Mouse (Mus musculus): ENCODE results near the gene Fam161b. TPM values are rescaled to one million over a fixed set of nuclear protein-coding genes. Genes with fewer than 3 reads are reported as not detected.
"Not testable (repeated sequence)": the region's sequence is repeated elsewhere in the genome, so short reads cannot be mapped to it uniquely, and the experiment has no call there.

Gene Fam161b
- polyA plus RNA-seq, 1 experiment from 2014 or later = 2.6 TPM

DNA sequence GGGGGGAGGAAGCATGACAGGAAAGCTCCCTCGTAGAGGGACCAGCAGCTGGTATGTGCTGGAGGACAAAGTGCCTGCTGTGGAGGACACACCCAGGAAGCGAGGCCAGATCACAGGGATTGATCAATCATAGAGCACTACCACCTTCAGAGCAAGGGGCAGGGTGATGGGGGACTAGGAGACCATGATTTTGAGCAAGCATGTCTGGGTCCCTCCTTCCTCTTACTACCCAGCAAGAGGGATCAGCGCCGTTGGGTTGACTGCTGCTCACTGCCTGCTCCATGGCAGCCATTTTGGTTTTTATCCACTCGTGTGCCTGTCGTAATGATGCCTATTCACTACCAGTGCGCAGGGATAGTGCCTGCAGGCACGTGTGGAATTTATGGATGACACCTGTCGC lies 2.7 kb upstream of the Fam161b start:
- WGBS = 85% methylated on average over 9 of the region's 9 CpGs

DNA sequence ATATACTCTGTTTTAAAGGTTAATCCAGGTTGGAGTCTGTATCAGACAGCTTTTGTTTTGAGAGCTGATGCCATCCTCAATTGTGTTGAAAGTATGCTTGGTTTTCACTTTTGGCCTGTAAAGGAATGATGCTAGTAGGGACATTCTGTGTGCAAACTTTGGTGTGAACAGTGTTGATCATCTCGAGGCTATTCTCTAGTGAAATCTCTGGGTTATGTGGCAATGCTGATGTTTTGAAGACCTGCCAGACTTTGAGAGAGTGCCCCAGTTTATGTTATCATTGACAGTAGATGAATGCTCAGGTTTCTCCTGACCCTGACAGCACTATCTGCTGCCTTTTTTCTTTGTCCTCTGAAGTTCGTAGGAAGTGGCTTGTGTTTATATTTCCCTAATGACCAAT lies 1.2 kb upstream of the Fam161b start:
- H3K4me1 ChIP-seq (ENCODE audit: control insufficient read depth, insufficient read depth, low read length) = peaks cover 10% of the 10 kb centered on the region
- peak overlapping the region; percentile 67 for H3K4me2 ChIP-seq (ENCODE audit: low read depth, low read length)
- no peak for ATAC-seq (ENCODE audit: low read depth)
- no peak for DNase-seq (ENCODE audit: low spot score)
- H3K9ac ChIP-seq (ENCODE audit: low read depth, low read length) = no peak overlapping the region
- H3K27ac ChIP-seq (replicated peaks; ENCODE audit: low read depth, low read length) = no peak overlapping the region
- no peaks in the 10 kb centered on the region for H3K27me3 ChIP-seq (replicated peaks; ENCODE audit: control insufficient read depth, insufficient read depth, low read length)
- no peaks in the 10 kb centered on the region for H3K9me3 ChIP-seq (ENCODE audit: control insufficient read depth, low read length)
- peak overlapping the region; percentile 69 for H3K4me3 ChIP-seq (ENCODE audit: low read depth, low read length)
- H3K36me3 ChIP-seq (ENCODE audit: control insufficient read depth, insufficient read depth, low read length) = peaks cover 10% of the 10 kb centered on the region
- 63% methylated on average over 2 of the region's 2 CpGs for WGBS

More for the DNA sequence above, 2.7 kb upstream of the Fam161b start:
- no peaks in the 10 kb centered on the region for H3K9me3 ChIP-seq (ENCODE audit: control insufficient read depth, low read length)
- no peak overlapping the region for H3K27ac ChIP-seq (replicated peaks; ENCODE audit: low read depth, low read length)
- peaks cover 24% of the 10 kb centered on the region for H3K36me3 ChIP-seq (ENCODE audit: control insufficient read depth, insufficient read depth, low read length)
- no peak overlapping the region for H3K9ac ChIP-seq (ENCODE audit: low read depth, low read length)
- H3K4me2 ChIP-seq (ENCODE audit: low read depth, low read length) = no peak overlapping the region
- H3K4me1 ChIP-seq (ENCODE audit: control insufficient read depth, insufficient read depth, low read length) = peaks cover 10% of the 10 kb centered on the region
- ATAC-seq (ENCODE audit: low read depth) (no peak), DNase-seq (ENCODE audit: low spot score) (no peak)
- H3K4me3 ChIP-seq (ENCODE audit: low read depth, low read length) = no peak overlapping the region
- no peaks in the 10 kb centered on the region for H3K27me3 ChIP-seq (replicated peaks; ENCODE audit: control insufficient read depth, insufficient read depth, low read length)

DNA sequence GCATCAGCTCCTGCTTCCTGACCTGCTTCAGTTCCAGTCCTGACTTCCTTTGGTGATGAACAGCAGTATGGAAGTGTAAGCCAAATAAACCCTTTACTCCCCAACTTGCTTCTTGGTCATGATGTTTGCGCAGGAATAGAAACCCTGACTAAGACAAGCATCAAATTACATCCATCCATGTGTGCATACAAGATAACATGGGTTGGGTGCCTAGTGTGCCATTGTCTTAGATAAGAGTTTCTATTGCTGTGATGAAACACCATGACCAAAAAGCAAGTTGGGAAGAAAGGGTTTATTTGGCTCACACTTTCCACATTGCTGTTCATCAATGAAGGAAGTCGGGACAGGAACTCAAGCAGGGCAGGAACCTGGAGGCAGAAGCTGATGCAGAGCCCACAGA lies 2.9 kb downstream of the Fam161b start:
- WGBS = 86% methylated on average over 2 of the region's 2 CpGs

GRCm38 (mm10) chr12:84347192-84347591 lies 14.4 kb downstream of the Fam161b start:
- no peak overlapping the region for H3K4me3 ChIP-seq (ENCODE audit: low read depth, low read length)
- no peaks in the 10 kb centered on the region for H3K27me3 ChIP-seq (replicated peaks; ENCODE audit: control insufficient read depth, insufficient read depth, low read length)
- no peak overlapping the region for H3K9ac ChIP-seq (ENCODE audit: low read depth, low read length)
- H3K9me3 ChIP-seq (ENCODE audit: control insufficient read depth, low read length) = no peaks in the 10 kb centered on the region
- no peak overlapping the region for H3K4me2 ChIP-seq (ENCODE audit: low read depth, low read length)
- H3K27ac ChIP-seq (replicated peaks; ENCODE audit: low read depth, low read length) = no peak overlapping the region
- peaks cover 35% of the 10 kb centered on the region for H3K36me3 ChIP-seq (ENCODE audit: control insufficient read depth, insufficient read depth, low read length)
- no peak for ATAC-seq (ENCODE audit: low read depth)
- peak; percentile 12 for DNase-seq (ENCODE audit: low spot score)
- whole genome bisulfite sequencing = 46% methylated on average over 2 of the region's 2 CpGs
- no peaks in the 10 kb centered on the region for H3K4me1 ChIP-seq (ENCODE audit: control insufficient read depth, insufficient read depth, low read length)

More for the DNA sequence above, 2.9 kb downstream of the Fam161b start:
- not testable (repeated sequence) for H3K9ac ChIP-seq (ENCODE audit: low read depth, low read length); H3K4me2 ChIP-seq (ENCODE audit: low read depth, low read length); H3K27ac ChIP-seq (replicated peaks; ENCODE audit: low read depth, low read length); H3K9me3 ChIP-seq (ENCODE audit: control insufficient read depth, low read length); H3K27me3 ChIP-seq (replicated peaks; ENCODE audit: control insufficient read depth, insufficient read depth, low read length); DNase-seq (ENCODE audit: low spot score); ATAC-seq (ENCODE audit: low read depth); H3K4me3 ChIP-seq (ENCODE audit: low read depth, low read length)
- Histone ChIP-seq H3K36me3 (ENCODE audit: control insufficient read depth, insufficient read depth, low read length) (peaks cover 16% of the 10 kb centered on the region; the same call in 1 of the 2 replicates), H3K4me1 (ENCODE audit: control insufficient read depth, insufficient read depth, low read length) (peaks cover 10% of the 10 kb centered on the region)

GRCm38 (mm10) chr12:84336963-84337625 lies 24.5 kb downstream of the Fam161b start:
- DNase-seq (ENCODE audit: low spot score) (no peak), ATAC-seq (ENCODE audit: low read depth) (no peak)
- Histone ChIP-seq H3K27ac (replicated peaks; ENCODE audit: low read depth, low read length) (no peak overlapping the region), H3K27me3 (replicated peaks; ENCODE audit: control insufficient read depth, insufficient read depth, low read length) (no peaks in the 10 kb centered on the region), H3K9me3 (ENCODE audit: control insufficient read depth, low read length) (no peaks in the 10 kb centered on the region), H3K4me2 (ENCODE audit: low read depth, low read length) (no peak overlapping the region), H3K9ac (ENCODE audit: low read depth, low read length) (no peak overlapping the region), H3K4me1 (ENCODE audit: control insufficient read depth, insufficient read depth, low read length) (no peaks in the 10 kb centered on the region), H3K4me3 (ENCODE audit: low read depth, low read length) (no peak overlapping the region), H3K36me3 (ENCODE audit: control insufficient read depth, insufficient read depth, low read length) (peaks cover 91% of the 10 kb centered on the region)
- WGBS = 89% methylated on average over 11 of the region's 11 CpGs

DNA sequence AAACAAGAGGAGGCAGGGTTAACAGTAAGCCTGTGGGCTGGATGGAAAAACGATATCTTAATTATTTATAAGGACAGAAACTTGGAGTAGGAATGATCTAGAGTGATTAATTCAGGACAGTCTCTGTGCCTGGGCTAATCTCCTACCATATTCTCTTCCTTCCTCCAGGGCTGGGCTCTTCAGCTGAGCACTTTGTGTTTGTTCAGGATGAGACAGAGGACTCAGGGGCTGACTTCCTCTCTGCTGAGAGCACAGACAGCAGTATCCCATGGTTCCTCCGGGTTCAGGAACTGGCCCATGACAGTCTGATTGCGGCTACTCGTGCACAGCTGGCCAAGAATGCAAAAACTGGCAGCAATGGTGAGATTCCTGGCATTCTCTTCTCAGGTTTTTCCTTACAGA lies 34.5 kb downstream of the Fam161b start:
- Histone ChIP-seq H3K9ac (ENCODE audit: low read depth, low read length) (no peak overlapping the region), H3K4me3 (ENCODE audit: low read depth, low read length) (no peak overlapping the region), H3K27me3 (replicated peaks; ENCODE audit: control insufficient read depth, insufficient read depth, low read length) (no peaks in the 10 kb centered on the region), H3K27ac (replicated peaks; ENCODE audit: low read depth, low read length) (no peak overlapping the region), H3K9me3 (ENCODE audit: control insufficient read depth, low read length) (no peaks in the 10 kb centered on the region), H3K36me3 (ENCODE audit: control insufficient read depth, insufficient read depth, low read length) (peaks cover 75% of the 10 kb centered on the region), H3K4me1 (ENCODE audit: control insufficient read depth, insufficient read depth, low read length) (no peaks in the 10 kb centered on the region), H3K4me2 (ENCODE audit: low read depth, low read length) (no peak overlapping the region)
- ATAC-seq (ENCODE audit: low read depth) (peak; percentile 26; the same call in 1 of the 2 replicates), DNase-seq (ENCODE audit: low spot score) (peak; percentile 46)
- WGBS = 76% methylated on average over 4 of the region's 4 CpGs

GRCm38 (mm10) chr12:84316721-84317621 lies 44.7 kb downstream of the Fam161b start, which contains the start of gene Zfp410:
Zfp410 (plus strand) TSS chr12:84316852.
- Histone ChIP-seq H3K9ac (ENCODE audit: low read depth, low read length) (peak within 1 kb of the TSS; percentile 98), H3K9me3 (ENCODE audit: control insufficient read depth, low read length) (no peaks in the 10 kb centered on the region), H3K27me3 (replicated peaks; ENCODE audit: control insufficient read depth, insufficient read depth, low read length) (no peaks in the 10 kb centered on the region), H3K36me3 (ENCODE audit: control insufficient read depth, insufficient read depth, low read length) (no peaks in the 10 kb centered on the region), H3K4me2 (ENCODE audit: low read depth, low read length) (peak within 1 kb of the TSS; percentile 87), H3K4me1 (ENCODE audit: control insufficient read depth, insufficient read depth, low read length) (peaks cover 13% of the 10 kb centered on the region), H3K4me3 (ENCODE audit: low read depth, low read length) (peak within 1 kb of the TSS; percentile 98), H3K27ac (replicated peaks; ENCODE audit: low read depth, low read length) (peak within 1 kb of the TSS; percentile 94)
- ATAC-seq (ENCODE audit: low read depth) (peak; percentile 96), DNase-seq (ENCODE audit: low spot score) (peak; percentile 95)
- whole genome bisulfite sequencing = 0% methylated on average over 27 of the region's 77 CpGs

DNA sequence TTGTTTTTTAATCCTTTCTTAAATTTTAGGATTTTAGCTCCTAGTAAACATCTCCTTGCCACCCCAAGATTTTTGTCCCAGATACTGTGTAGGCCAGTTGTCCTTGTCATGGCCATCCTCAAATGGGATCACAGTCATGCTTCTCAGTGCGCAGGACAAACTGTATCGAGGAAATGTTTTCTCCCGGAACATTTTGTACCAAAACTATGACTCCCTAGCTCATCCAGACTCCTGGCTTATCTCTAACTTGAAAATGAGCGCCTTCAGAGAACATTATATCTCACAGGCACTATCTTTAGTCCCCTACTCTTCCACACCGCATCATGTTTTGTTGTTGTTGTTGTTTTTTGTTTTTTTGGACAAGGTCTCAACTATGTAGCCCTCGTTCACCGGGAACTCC lies 45.6 kb downstream of the Fam161b start:
- H3K9me3 ChIP-seq (ENCODE audit: control insufficient read depth, low read length) = no peaks in the 10 kb centered on the region
- peak overlapping the region; percentile 87 for H3K4me2 ChIP-seq (ENCODE audit: low read depth, low read length)
- H3K4me3 ChIP-seq (ENCODE audit: low read depth, low read length) = peak overlapping the region; percentile 98
- peaks cover 13% of the 10 kb centered on the region for H3K4me1 ChIP-seq (ENCODE audit: control insufficient read depth, insufficient read depth, low read length)
- H3K27me3 ChIP-seq (replicated peaks; ENCODE audit: control insufficient read depth, insufficient read depth, low read length) = no peaks in the 10 kb centered on the region
- H3K27ac ChIP-seq (replicated peaks; ENCODE audit: low read depth, low read length) = peak overlapping the region; percentile 94
- WGBS = 28% methylated on average over 7 of the region's 7 CpGs
- H3K36me3 ChIP-seq (ENCODE audit: control insufficient read depth, insufficient read depth, low read length) = no peaks in the 10 kb centered on the region
- no peak for DNase-seq (ENCODE audit: low spot score)
- peak overlapping the region; percentile 98 for H3K9ac ChIP-seq (ENCODE audit: low read depth, low read length)
- no peak for ATAC-seq (ENCODE audit: low read depth)

All from embryonic facial prominence, embryonic 14.5 days (tissue).